Mouse (Mus musculus) lung, postnatal 0 days (tissue): ENCODE results near the gene Btbd35f27. TPM values are rescaled to one million over a fixed set of nuclear protein-coding genes. Genes with fewer than 3 reads are reported as not detected.
"Not testable (repeated sequence)": the region's sequence is repeated elsewhere in the genome, so short reads cannot be mapped to it uniquely, and the experiment has no call there.

Source experiments
- ATAC-seq: fragments of 200-750 bp; cut with Nextera tagmentation; 2 replicates; pipeline ENCODE4 v1.8.0; 2017; ENCODE audit warnings: moderate library complexity
- DNase-seq: peaks from one replicate; pipeline ENCODE4 v3.0.0-alpha.2; 2016; ENCODE audit warnings: low spot score
- H3K27ac ChIP-seq: fragments of 300-500 bp; sonication (generic); 2 replicates; pipeline ENCODE4 v1.5.1; 2014; ENCODE audit warnings: antibody characterized with exemption, mild to moderate bottlenecking, low read length, mixed read lengths
- H3K27me3 ChIP-seq: fragments of 300-500 bp; sonication (generic); replicated peaks from 2 replicates; pipeline ENCODE4 v1.6.1; 2014; ENCODE audit warnings: low read length, mixed read lengths; ENCODE audit not compliant: insufficient read depth
- H3K36me3 ChIP-seq: fragments of 300-500 bp; sonication (generic); 2 replicates; pipeline ENCODE4 v1.6.1; 2014; ENCODE audit warnings: low read length, mixed read lengths; ENCODE audit not compliant: insufficient read depth
- H3K4me1 ChIP-seq: fragments of 300-500 bp; sonication (generic); 2 replicates; pipeline ENCODE4 v1.6.1; 2014; ENCODE audit warnings: antibody characterized with exemption, low read depth, low read length, mixed read lengths; ENCODE audit not compliant: insufficient read depth
- H3K4me2 ChIP-seq: fragments of 300-500 bp; sonication (generic); replicated peaks from 2 replicates; pipeline ENCODE4 v1.6.1; 2014; ENCODE audit warnings: low read depth, mild to moderate bottlenecking, low read length, moderate library complexity, mixed read lengths
- H3K4me3 ChIP-seq: fragments of 300-500 bp; sonication (generic); 2 replicates; pipeline ENCODE4 v1.5.1; 2014; ENCODE audit warnings: low read depth, low read length
- H3K9ac ChIP-seq: fragments of 300-500 bp; sonication (generic); replicated peaks from 2 replicates; pipeline ENCODE4 v1.6.1; 2014; ENCODE audit warnings: low read depth, mild to moderate bottlenecking
- H3K9me3 ChIP-seq: fragments of 300-500 bp; sonication (generic); 2 replicates; pipeline ENCODE4 v1.6.1; 2016; ENCODE audit warnings: low read length, mixed read lengths
- WGBS: fragments of 180-500 bp; shearing (Covaris S2); extraction: QIAGEN DNeasy Blood & Tissue Kit; methylation state at CpG from one replicate; pipeline ENCODE4 v1.1.7; 2014; 5-methylcytosine and 5-hydroxymethylcytosine counted together
- polyA plus RNA-seq: library from polyadenylated mRNA; unstranded; fragments of >200 nt; fragmentation: Nextera tagmentation; extraction: Ambion mirVana; gene quantifications from 2 replicates; pipeline ENCODE4 v1.2.1, GENCODE M21; 2015

The Btbd35f27 gene
- polyA plus RNA-seq = not detected in 2 replicates

DNA sequence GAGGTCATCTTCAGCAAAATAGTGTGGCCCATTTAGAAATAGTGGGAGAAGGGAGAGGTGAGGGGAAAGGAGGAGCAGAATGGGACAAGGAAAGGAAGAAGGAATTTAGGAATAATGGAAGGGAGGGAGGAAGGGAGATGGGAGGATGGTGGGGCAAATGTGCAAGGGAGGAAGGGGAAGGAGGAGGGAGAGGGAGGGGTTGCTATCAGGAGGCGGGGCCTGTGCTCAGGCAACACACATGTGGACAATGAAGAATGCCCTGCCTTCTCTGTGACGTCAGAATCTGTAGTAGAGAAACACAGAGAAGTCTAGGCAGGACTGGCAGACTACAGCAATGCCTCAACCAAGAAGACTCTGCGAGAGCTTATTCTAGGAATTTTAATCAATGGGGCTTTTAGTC lies at the start of gene Btbd35f27:
Gene Btbd35f27, plus strand, starts transcription at position 301 of the 400 bp plus-strand sequence.
- H3K36me3 ChIP-seq = not testable (repeated sequence)

More for the DNA sequence above, at the start of gene Btbd35f27:
- not testable (repeated sequence) for H3K9ac ChIP-seq, H3K4me3 ChIP-seq, H3K4me2 ChIP-seq, DNase-seq, H3K4me1 ChIP-seq, H3K9me3 ChIP-seq, H3K27me3 ChIP-seq, ATAC-seq, H3K27ac ChIP-seq
- WGBS = 53% methylated on average over 1 of the region's 3 CpGs

Other genes starting within 250 kb of the Btbd35f27 start
- gene Btbd35f4, start 151.6 kb upstream of the Btbd35f27 start, polyA plus RNA-seq = not detected in 2 replicates